Mouse (Mus musculus) thymus, adult 2 months (tissue): Measurements from ENCODE around the gene Sestd1.

Experiments
- CTCF ChIP-seq: fragments of 200-500 bp; IDR thresholded peaks from 2 replicates; pipeline ENCODE4 v1.5.1; 2012; ENCODE audit warnings: mild to moderate bottlenecking, control low read depth, low read length, moderate library complexity, borderline replicate concordance; ENCODE audit not compliant: control insufficient read depth, poor library complexity, insufficient read depth; ENCODE audit errors: extremely low read depth
- POLR2A ChIP-seq: fragments of 200-500 bp; IDR thresholded peaks from 2 replicates; pipeline ENCODE4 v1.6.1; 2012; ENCODE audit warnings: mild to moderate bottlenecking, low read length, control low read depth, moderate library complexity; ENCODE audit not compliant: control insufficient read depth, poor library complexity, insufficient read depth; ENCODE audit errors: extremely low read depth

GRCm38 (mm10) chr2:77168081-77168685, 112.2 kb downstream of the Sestd1 start:
- TF ChIP-seq CTCF (no peak), POLR2A (no peak)
